Mouse (Mus musculus) stomach, postnatal 0 days (tissue): Measurements from ENCODE around the gene Twf2. TPM values are rescaled to one million over a fixed set of nuclear protein-coding genes. Genes with fewer than 3 reads are reported as not detected.
A peak's percentile ranks its signal among the peaks of the same experiment; 100 is the strongest.

Source experiments
- ATAC-seq: fragments of 200-750 bp; cut with Nextera tagmentation; 2 replicates; pipeline ENCODE4 v1.8.0; 2017; ENCODE audit not compliant: low FRiP score, low TSS enrichment
- DNase-seq: peaks from one replicate; pipeline ENCODE4 v3.0.0-alpha.2; 2016; ENCODE audit warnings: low spot score
- H3K27ac ChIP-seq: fragments of 300-500 bp; sonication (generic); replicated peaks from 2 replicates; pipeline ENCODE4 v1.5.1; 2014; ENCODE audit warnings: mild to moderate bottlenecking, control low read depth
- H3K27me3 ChIP-seq: fragments of 300-500 bp; sonication (generic); 2 replicates; pipeline ENCODE4 v1.6.1; 2014; ENCODE audit warnings: low read length; ENCODE audit not compliant: control insufficient read depth, insufficient read depth
- H3K36me3 ChIP-seq: fragments of 300-500 bp; sonication (generic); 2 replicates; pipeline ENCODE4 v1.6.1; 2014; ENCODE audit warnings: low read length, mixed read lengths; ENCODE audit not compliant: control insufficient read depth, insufficient read depth
- H3K4me1 ChIP-seq: fragments of 300-500 bp; sonication (generic); replicated peaks from 2 replicates; pipeline ENCODE4 v1.6.1; 2014; ENCODE audit warnings: antibody characterized with exemption; ENCODE audit not compliant: control insufficient read depth, insufficient read depth
- H3K4me2 ChIP-seq: fragments of 300-500 bp; sonication (generic); replicated peaks from 2 replicates; pipeline ENCODE4 v1.6.1; 2014; ENCODE audit warnings: low read depth, mild to moderate bottlenecking, control low read depth, moderate library complexity
- H3K4me3 ChIP-seq: fragments of 300-500 bp; sonication (generic); 2 replicates; pipeline ENCODE4 v1.5.1; 2014; ENCODE audit warnings: low read depth, low read length, control low read depth
- H3K9ac ChIP-seq: fragments of 300-500 bp; sonication (generic); 2 replicates; pipeline ENCODE4 v1.6.1; 2014; ENCODE audit warnings: mild to moderate bottlenecking, low read length, control low read depth, mixed read lengths
- H3K9me3 ChIP-seq: fragments of 300-500 bp; sonication (generic); 2 replicates; pipeline ENCODE4 v1.6.1; 2016; ENCODE audit warnings: low read length; ENCODE audit not compliant: control insufficient read depth
- CTCF ChIP-seq: IDR thresholded peaks from 2 replicates; pipeline ENCODE4 v1.5.1; 2016; ENCODE audit warnings: antibody characterized with exemption, low read depth, mild to moderate bottlenecking, moderate library complexity
- EP300 ChIP-seq: optimal IDR thresholded peaks from 2 replicates; pipeline ENCODE3; 2016; ENCODE audit warnings: antibody characterized with exemption
- WGBS: fragments of 180-500 bp; shearing (Covaris S2); extraction: QIAGEN DNeasy Blood & Tissue Kit; methylation state at CpG from one replicate; pipeline ENCODE4 v1.1.7; 2014; 5-methylcytosine and 5-hydroxymethylcytosine counted together
- polyA plus RNA-seq: library from polyadenylated mRNA; unstranded; fragments of >200 nt; fragmentation: Nextera tagmentation; extraction: Ambion mirVana; gene quantifications from 2 replicates; pipeline ENCODE4 v1.2.1, GENCODE M21; 2015

The Twf2 gene
- polyA plus RNA-seq, 1 experiment from 2014 or later = 27.7 TPM

- no peak overlapping the region for H3K9ac ChIP-seq
- no peaks in the 10 kb centered on the region for H3K9me3 ChIP-seq
- DNase-seq (no peak), ATAC-seq (no peak)
- WGBS = 53% methylated on average over 2 of the region's 2 CpGs
- no peak overlapping the region for H3K4me3 ChIP-seq
- H3K27ac ChIP-seq = no peak overlapping the region
- H3K36me3 ChIP-seq = 0 out of 2 replicates have a peak, but pooled peaks cover 4% of the 10 kb centered on the region
- TF ChIP-seq CTCF = no peak
- TF ChIP-seq EP300 = no peak
- H3K27me3 ChIP-seq = no peaks in the 10 kb centered on the region
- peaks cover 3% of the 10 kb centered on the region for H3K4me1 ChIP-seq
- H3K4me2 ChIP-seq = peak overlapping the region; percentile 84
These were observed 29.5 kb upstream of the Twf2 start for GRCm38 (mm10) chr9:106173363-106173762.

GRCm38 (mm10) chr9:106175552-106176200 is 27.2 kb upstream of the Twf2 start:
- H3K4me2 ChIP-seq = 0 out of 2 replicates have a peak overlapping the region, but pooled peaks have one; percentile 3

GRCm38 (mm10) chr9:106176769-106177168 is 26.1 kb upstream of the Twf2 start:
- Histone ChIP-seq H3K4me3 (no peak overlapping the region), H3K27me3 (no peaks in the 10 kb centered on the region), H3K4me1 (peaks cover 3% of the 10 kb centered on the region), H3K36me3 (peaks cover 14% of the 10 kb centered on the region), H3K27ac (no peak overlapping the region), H3K4me2 (no peak overlapping the region), H3K9me3 (no peaks in the 10 kb centered on the region), H3K9ac (no peak overlapping the region)
- TF ChIP-seq CTCF = no peak
- TF ChIP-seq EP300 = no peak
- ATAC-seq (no peak), DNase-seq (no peak)
- WGBS = 73% methylated on average over 5 of the region's 5 CpGs

More at GRCm38 (mm10) chr9:106175552-106176200, 27.2 kb upstream of the Twf2 start:
- Histone ChIP-seq H3K9ac (no peak overlapping the region), H3K4me1 (peaks cover 3% of the 10 kb centered on the region), H3K9me3 (no peaks in the 10 kb centered on the region), H3K27ac (no peak overlapping the region), H3K27me3 (no peaks in the 10 kb centered on the region), H3K4me3 (no peak overlapping the region), H3K36me3 (peaks cover 6% of the 10 kb centered on the region; the same call in 1 of the 2 replicates)
- 48% methylated on average over 3 of the region's 3 CpGs for WGBS
- no peak for DNase-seq
- no peak for ATAC-seq
- TF ChIP-seq EP300 = no peak
- TF ChIP-seq CTCF = no peak

- DNase-seq = no peak
- peaks cover 3% of the 10 kb centered on the region for H3K4me1 ChIP-seq
- H3K4me3 ChIP-seq = no peak overlapping the region
- H3K36me3 ChIP-seq = peaks cover 16% of the 10 kb centered on the region
- no peak for ATAC-seq
- no peaks in the 10 kb centered on the region for H3K27me3 ChIP-seq
- H3K9ac ChIP-seq = no peak overlapping the region
- no peak overlapping the region for H3K27ac ChIP-seq
- no peak overlapping the region for H3K4me2 ChIP-seq
- TF ChIP-seq CTCF = no peak
- TF ChIP-seq EP300 = no peak
- no peaks in the 10 kb centered on the region for H3K9me3 ChIP-seq
- WGBS = 84% methylated on average over 6 of the region's 6 CpGs
These were observed 25.1 kb upstream of the Twf2 start for GRCm38 (mm10) chr9:106177799-106178198.

GRCm38 (mm10) chr9:106179454-106179853 is 23.5 kb upstream of the Twf2 start:
- Histone ChIP-seq H3K4me2 (no peak overlapping the region), H3K36me3 (peaks cover 27% of the 10 kb centered on the region), H3K9ac (no peak overlapping the region), H3K27ac (no peak overlapping the region), H3K4me1 (no peaks in the 10 kb centered on the region), H3K27me3 (no peaks in the 10 kb centered on the region), H3K4me3 (no peak overlapping the region), H3K9me3 (no peaks in the 10 kb centered on the region)
- no peak for ATAC-seq
- WGBS = 62% methylated on average over 2 of the region's 2 CpGs
- DNase-seq = no peak
- no peak for TF ChIP-seq CTCF
- no peak for TF ChIP-seq EP300

- Histone ChIP-seq H3K36me3 (peaks cover 32% of the 10 kb centered on the region), H3K27ac (no peak overlapping the region), H3K27me3 (no peaks in the 10 kb centered on the region), H3K4me2 (no peak overlapping the region), H3K4me1 (no peaks in the 10 kb centered on the region), H3K9me3 (no peaks in the 10 kb centered on the region), H3K9ac (no peak overlapping the region), H3K4me3 (no peak overlapping the region)
- ATAC-seq (no peak), DNase-seq (no peak)
- WGBS = 89% methylated on average over 3 of the region's 3 CpGs
- no peak for TF ChIP-seq EP300
- TF ChIP-seq CTCF = no peak
These were observed 22.9 kb upstream of the Twf2 start for GRCm38 (mm10) chr9:106179964-106180363.
